Mouse (Mus musculus) right cerebral cortex, postnatal 36 days (tissue): ENCODE data around the gene Plscr1.

ENCODE experiments used
- DNase-seq, 2 experiments: peaks; one replicate each; pipeline ENCODE4 v3.0.0; 2022; ENCODE audit warnings: low spot score in 2 of 2, mixed read lengths in 1 of 2

Plscr1 gene

GRCm38 (mm10) chr9:92253585-92254321 lies 4.2 kb downstream of the Plscr1 start:
- DNase-seq: no peak

- DNase-seq: no peak
Measured at GRCm38 (mm10) chr9:92260481-92261159, 11.1 kb downstream of the Plscr1 start.

GRCm38 (mm10) chr9:92265719-92266118 lies 16.2 kb downstream of the Plscr1 start:
- DNase-seq: no peak

GRCm38 (mm10) chr9:92266558-92267171 lies 17.1 kb downstream of the Plscr1 start:
- no peak for DNase-seq

GRCm38 (mm10) chr9:92267732-92268131 lies 18.2 kb downstream of the Plscr1 start:
- DNase-seq: no peak

DNA sequence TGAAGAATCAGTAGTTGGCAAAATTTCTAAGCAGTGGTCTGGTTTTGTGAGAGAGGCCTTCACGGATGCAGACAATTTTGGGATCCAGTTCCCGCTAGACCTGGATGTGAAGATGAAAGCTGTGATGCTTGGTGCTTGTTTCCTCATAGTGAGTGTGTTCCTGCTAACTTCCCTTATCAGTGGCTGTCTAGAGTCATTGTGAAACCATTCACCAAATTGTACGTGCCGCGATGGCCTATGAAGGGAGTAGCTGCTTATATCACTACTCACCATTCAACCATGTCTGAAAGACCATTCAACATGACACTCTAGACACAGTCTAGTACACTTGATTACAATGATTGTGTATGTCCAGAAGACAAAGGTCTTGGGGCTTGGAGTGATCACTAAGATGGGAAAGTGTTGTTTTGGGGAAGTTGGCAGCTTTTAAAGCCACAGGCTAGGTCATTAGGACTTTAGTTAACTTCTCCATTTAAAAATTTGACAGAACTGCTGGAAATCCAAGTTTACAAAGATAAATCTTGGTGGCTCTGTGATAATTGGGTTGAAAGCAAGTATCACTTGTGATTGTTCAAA lies 20.4 kb downstream of the Plscr1 start:
- no peak for DNase-seq

DNA sequence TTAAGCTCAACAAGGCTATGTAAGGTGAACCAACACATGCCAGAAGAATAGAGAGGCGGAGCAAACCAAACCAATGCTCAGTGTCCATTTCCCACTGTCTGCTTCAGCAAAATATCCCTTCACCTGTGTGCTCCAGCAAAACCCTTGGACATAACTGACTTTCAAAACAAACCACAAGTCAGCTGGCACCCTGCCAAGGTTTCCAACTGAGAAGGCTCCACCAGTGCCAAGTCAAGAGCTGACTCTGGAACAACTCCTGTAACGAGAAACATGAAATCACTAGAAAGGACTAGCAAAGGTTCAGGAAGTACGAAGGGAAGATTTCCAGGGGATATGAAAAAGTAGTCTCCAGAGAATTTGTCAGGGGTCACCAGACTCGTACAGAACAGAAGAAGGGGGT lies 21.4 kb downstream of the Plscr1 start:
- peak in 1 of 2 experiments; percentile 11 for DNase-seq

GRCm38 (mm10) chr9:92272650-92273049 lies 23.1 kb downstream of the Plscr1 start:
- no peak for DNase-seq

DNA sequence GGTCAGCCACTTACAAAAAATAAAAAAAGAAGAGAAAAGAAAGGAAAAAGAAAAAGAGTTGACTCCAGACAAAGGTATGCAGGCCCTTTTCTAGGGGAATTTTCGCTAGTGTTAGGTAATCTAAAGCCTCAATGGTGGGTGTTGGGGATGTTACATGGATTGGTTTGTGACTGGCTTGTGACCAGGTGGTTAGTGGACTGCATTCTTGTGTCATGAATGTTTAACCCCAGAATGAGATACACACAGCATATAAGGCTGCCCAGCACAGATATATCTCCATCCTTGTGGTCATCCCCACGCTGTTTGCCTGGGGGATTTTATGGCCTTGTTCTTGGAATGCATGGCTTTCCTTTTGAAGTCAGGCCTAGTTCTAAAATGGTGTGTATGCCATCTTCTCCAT lies 23.7 kb downstream of the Plscr1 start:
- no peak for DNase-seq

DNA sequence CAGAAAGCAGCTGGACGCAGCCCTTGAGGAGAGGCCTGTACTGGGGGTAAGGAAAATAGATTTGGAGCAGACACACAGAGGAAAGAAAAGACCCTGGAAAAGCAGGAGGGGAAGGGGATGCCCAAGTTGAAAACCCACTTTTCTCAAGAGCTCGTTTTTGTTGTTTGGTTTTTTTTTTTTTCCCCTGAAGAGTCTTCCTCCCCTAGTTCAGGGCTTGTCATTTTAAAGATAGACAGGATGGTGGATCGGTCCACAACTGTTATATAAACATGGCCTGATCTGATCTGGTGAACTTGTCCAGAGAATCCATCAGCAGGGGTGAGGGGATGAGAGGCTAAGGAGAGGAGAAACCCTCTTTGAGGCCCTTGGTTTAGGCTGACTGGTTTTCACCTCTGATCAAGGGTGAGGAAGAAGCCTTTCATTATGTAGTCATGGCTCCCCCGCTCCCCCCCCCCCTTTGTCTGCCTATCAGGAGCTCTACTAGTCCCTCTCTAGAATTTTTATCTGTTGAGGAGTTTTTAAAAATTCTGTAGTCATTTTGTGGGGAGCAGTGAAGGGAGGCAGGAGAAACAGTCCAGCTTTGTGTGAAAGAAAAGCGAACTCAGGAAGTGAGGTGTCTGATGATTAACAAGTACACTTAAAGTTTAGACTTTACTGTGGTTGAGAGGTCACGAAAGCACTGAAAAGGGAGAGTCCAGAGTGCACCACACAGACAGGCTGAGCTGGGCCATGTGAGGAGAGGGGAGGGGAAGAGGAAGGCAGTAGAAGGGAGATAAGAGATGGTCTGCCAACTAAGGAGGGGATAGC lies 24.6 kb downstream of the Plscr1 start:
- DNase-seq: no peak

- DNase-seq: no peak
Measured at GRCm38 (mm10) chr9:92275486-92276207, 26.1 kb downstream of the Plscr1 start, which contains the start of gene Plscr2. Gene Plscr2 (plus strand): TSS chr9:92275602.

DNA sequence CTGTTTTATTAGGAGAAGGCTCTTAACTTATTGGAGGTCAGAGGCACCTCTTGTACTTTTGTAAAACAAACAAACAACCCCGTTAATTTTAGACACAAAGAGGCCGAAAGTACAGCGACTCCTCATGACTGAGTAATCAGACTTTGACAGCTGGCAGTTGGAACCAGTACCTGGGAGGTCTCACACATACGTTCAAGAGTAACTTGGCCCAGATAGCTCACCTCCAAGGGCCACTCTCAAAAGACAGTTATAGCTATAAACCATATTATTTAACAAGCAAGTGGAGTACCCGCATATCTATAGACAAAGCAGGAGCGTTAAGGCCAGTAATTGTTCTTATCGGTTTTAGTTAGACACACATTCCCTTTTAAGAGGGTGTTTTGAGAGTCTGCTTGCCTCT lies 26.8 kb downstream of the Plscr1 start:
- no peak for DNase-seq

DNA sequence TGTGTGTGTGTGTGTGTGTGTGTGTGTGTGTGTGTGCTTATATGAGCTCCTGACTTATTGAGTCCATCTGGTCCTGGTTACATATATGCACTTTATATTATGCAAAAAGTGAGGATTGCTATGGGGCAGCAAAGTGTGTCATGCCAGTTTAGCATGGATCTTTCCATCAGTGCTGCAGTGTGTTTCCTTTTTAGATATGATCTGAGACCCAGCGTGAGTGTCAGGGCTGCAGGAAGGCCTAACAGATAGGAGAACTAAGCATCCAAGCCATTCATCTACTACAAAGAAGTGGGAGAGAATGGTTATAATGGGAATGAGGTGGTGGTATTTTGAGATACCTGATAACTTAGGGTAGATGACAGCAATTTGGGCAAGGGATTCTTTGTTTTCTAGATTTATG lies 30.5 kb downstream of the Plscr1 start:
- no peak for DNase-seq

DNA sequence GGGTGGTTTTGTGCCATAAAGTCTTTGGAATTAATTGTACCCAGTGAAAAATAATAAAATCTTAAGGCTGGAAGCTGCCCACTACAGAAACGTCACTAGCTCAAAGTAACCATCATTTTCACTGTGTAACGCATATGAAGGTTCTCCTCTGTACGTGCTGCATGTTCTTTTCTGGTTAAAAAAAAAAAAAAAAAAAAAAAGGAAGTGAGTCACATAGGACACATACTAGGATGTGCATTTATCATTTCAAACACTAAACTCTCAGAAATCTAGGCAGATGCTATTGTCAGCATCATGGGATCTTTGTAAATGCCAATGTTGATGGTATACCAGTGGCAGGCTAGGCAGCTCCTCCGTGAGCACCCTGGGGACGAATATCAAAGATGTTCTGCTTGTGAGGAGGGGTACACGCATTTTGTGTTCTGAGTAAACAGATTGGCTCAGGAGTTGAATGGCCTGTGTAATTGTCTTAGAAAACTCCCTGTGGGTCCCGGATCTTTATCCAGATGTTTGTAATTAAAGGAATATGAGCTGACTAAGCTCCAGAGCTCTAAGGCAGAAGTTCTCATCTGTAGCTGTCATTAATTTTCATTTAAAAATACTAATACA lies 33.1 kb downstream of the Plscr1 start:
- DNase-seq: no peak

- no peak for DNase-seq
Measured at GRCm38 (mm10) chr9:92289675-92290074, 40.1 kb downstream of the Plscr1 start.

DNA sequence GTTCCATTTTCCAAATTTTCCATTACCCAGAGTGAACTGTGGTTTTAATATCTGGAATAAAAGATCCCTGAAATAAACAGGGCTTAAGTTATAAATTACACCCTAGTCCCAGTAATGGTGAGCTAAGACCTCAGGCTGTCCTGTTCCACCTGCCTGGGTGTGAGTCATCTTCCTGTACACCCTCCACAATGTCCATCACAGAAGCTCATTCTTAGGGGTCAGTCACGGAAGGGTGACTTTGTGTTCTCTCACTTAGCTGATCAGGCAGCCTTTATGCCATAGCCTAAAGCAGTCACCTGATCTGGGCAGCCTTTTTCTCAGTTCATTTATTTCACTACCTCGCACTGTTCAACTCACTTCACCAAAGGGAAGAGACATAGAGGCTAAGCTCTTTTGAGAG lies 42.6 kb downstream of the Plscr1 start:
- no peak for DNase-seq

DNA sequence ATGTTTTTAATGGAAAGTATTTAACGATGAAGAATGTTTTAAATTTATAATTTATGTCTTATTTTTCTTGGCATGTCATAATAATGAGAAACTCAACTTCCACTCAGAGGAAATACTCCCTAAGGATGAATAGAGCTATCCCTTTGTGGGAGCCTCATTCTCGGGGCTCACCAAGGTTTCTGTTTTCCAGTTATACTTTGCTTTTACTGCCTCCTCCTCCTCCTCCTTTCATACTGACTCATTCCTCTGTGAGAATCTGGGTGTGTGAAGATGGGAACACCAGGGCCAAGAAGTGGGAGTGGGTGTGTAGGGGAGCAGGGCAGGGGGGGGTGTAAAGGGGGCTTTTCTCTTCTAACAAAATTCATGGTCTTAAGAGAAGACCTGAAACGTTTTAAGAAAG lies 43.4 kb downstream of the Plscr1 start:
- DNase-seq: no peak

DNA sequence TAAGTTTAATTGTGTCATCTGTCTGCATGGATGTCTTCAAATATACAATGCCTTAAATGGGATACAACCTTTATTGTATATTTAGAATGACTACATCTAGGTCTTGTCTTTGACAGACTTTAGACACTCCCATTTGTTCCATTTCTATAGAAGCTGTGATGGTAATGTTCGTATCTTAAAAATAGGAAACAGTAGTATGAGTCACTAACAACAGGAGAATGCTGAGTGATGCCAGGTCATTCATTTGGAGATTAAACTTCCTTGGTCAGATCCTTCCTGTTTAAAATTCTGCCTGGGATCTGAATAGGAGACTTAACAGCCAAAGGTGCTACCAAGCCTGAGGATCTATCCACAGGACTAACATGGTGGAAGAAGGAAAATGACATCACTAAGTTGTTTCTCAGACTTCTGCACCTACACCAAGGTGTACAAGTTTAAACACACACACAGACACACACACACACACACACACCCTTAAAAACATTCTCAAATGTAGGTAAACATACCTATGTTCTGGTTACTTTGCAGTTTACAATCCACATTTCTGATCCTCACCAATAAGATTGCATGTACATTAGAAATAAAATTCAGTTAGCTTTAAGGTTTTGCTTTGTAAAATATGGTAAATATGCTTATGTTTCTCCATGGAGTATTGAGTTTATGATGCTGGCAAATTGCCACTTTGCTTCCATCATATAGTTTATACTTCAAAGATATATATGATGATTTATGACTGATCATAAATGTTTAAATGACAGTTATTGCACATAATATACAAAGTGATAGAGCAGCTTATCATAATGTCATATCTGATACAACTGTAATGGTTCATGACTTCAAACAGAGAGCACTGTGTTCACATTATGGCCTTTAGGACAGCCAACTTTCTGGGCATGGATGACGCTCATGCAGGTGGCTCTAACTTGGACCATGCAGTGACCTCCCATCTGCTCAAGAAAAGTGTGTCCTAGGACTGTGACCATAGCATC lies 44.3 kb downstream of the Plscr1 start:
- no peak for DNase-seq

DNA sequence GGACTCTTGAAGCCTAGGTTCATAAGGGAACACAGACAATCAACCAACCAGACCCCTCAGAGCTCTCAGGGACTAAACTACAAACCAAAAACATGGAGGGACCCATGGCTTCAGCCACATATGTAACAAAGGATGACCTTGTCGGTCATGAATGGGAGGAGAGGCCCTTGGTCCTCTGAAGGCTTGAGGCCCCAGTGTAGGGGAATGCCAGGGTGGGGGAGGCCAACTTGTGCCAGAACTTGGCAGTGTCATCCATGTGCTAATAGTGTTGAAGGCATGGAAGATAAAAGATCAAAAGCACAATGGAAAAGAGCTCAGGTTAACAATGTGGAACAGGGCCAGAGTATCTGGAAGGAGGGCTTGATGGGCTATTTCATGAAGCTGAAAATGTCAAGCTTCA lies 48.7 kb downstream of the Plscr1 start:
- no peak for DNase-seq
